Mouse (Mus musculus) spleen, postnatal 10 days (tissue): Measurements from ENCODE around the gene Erg28.

ENCODE experiments used
- DNase-seq, 2 experiments: peaks; one replicate each; pipeline ENCODE4 v3.0.0; 2021 to 2022; ENCODE audit warnings: low spot score in 2 of 2

The Erg28 gene

GRCm38 (mm10) chr12:85813599-85813998, 10.8 kb downstream of the Erg28 start:
- DNase-seq: no peak

DNA sequence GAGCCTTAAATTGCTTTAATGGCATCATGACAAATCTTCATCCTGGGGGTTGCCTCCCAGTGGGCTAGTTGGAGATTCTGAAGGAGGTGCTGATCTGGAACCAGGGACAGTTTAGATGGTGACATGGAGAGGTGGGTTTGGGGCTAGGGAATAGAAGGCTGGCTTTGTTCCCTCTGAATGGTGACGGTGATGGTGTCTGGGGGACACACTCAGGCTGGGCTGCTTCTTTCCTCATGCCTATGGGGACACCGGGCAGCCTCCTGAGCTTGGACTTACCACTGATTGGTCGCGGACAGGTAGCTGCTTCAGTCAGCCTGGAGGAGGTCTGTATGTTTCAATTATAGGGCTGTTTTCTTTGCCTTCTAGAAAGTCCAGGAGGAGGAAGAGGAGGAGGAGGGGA, 12.7 kb downstream of the Erg28 start:
- no peak for DNase-seq

DNA sequence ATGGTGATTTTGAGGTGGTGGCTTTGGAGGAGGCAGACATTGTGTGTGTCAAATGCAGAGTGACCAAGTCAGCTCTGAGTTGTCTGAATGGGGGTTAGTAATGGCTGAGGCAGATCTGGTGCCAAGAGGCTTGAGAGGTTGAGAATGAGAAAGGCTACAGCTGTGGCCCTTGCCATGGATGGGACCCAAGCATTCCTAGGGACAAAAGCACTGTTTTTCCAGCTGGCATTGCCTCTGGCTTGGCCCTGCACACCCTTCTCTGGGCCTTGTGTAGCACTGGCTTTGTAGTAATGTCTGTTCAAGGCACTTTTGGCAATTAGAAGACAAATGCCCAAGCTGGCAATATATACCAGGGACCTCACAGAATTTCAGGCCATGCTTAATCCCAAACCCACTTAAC, 13.4 kb downstream of the Erg28 start:
- DNase-seq: no peak

- no peak for DNase-seq
Measured at GRCm38 (mm10) chr12:85809726-85810125, 14.6 kb downstream of the Erg28 start.

DNA sequence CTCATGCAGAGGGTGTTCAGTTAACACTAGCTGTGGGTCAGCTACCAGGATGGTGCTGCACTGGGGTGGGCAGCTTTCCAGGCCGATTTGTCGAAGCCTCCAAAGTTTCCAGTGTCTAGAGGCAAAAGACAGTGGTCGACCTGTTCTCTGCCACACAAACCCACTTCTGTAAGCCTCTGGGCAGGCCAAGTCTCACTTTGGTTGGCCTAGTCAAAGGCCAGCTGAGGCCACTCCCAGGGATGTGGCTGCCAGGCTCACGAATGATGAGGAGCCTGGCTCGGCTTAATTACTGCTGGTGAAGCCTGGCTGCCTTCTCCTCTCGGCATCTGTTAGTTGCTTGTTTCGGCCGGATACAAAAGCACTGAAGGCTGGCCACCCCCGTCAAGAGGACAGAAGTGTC, 24.3 kb downstream of the Erg28 start:
- no peak for DNase-seq

- DNase-seq: no peak
Measured at GRCm38 (mm10) chr12:85795551-85795950, 28.8 kb downstream of the Erg28 start.

DNA sequence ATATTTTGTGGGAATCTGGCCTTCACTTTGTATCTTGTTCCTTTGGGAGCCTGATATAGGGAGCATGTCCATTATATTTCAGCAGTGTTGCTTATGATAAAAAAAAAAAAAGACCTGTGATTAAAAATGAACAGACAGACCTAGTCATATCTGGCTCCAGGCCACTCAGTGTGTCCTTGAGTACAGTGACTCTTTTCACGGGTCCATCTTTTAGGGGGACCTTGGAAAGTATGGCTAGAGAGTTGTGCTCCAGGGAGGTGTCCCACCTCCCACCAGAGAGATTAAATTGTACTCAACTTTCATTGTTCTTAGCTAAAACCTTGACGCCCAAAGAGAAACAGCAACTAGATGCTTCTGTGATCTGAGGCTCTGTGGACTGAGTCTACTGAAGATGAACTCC, 30.3 kb downstream of the Erg28 start:
- DNase-seq: no peak

GRCm38 (mm10) chr12:85792821-85793346, 31.5 kb downstream of the Erg28 start:
- DNase-seq: no peak

GRCm38 (mm10) chr12:85792158-85792557, 32.2 kb downstream of the Erg28 start:
- DNase-seq: no peak

- DNase-seq: no peak
Measured at GRCm38 (mm10) chr12:85784916-85785815, 39.2 kb downstream of the Erg28 start.

GRCm38 (mm10) chr12:85781606-85782005, 42.7 kb downstream of the Erg28 start:
- DNase-seq: no peak

DNA sequence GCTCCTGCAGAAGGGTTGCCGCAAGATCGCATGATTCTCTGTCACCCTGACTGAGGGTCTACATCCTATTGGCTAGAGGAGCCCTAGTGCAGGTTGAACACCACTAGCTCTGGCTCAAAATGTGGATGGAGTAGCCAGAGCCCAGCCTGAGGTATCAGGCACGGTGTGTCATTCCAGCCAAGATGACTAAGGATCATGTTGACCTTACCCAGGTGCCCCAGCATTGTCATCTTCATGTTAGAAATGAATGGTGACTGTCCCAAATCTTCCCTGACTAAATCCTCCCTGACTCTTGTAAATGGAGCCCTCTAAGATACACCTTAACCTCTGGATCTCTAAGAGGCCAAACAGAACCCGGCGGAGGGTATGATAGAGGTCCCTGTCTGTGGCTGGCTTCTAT, 44.6 kb downstream of the Erg28 start:
- no peak for DNase-seq

GRCm38 (mm10) chr12:85778962-85779361, 45.4 kb downstream of the Erg28 start:
- no peak for DNase-seq

DNA sequence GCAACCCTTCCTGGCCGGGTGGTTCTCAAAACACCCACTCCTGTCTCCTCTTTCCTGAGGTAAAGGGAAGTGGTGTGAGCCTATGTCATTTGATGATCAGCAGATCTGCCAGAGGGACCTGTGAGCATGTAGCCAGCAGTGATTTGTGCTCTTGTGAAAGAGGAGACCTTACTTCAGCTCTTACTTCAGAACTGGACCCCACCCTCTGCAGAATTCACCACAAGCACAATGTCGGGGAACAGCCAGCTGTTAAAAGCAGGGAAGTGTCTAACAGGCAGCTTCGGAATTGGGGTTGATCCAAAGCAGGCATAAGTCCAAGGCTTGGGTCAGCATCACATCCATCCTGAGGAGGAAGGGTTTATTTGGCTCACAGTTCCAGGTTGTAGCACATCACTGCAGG, 53.0 kb downstream of the Erg28 start:
- no peak for DNase-seq

DNA sequence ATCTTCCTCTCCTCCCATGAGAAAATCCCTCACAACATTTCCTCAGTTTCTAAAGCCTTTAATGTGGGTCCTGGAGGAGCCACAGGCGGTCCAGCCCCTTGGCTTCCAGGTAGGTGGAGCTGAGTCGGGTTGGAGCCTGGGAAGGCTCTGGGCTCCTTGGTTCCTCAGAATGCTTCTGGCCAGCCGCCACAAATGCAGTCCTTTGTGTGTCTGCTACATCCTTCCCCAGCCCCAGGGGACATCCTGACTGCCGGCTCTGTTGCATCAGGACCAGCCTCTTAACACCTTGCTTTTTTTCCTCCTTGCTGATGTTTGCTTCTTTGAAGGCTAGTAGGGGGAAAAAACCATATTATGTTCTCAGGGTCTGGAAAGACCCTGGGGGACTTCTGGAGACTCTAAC, 56.6 kb downstream of the Erg28 start:
- DNase-seq: no peak

DNA sequence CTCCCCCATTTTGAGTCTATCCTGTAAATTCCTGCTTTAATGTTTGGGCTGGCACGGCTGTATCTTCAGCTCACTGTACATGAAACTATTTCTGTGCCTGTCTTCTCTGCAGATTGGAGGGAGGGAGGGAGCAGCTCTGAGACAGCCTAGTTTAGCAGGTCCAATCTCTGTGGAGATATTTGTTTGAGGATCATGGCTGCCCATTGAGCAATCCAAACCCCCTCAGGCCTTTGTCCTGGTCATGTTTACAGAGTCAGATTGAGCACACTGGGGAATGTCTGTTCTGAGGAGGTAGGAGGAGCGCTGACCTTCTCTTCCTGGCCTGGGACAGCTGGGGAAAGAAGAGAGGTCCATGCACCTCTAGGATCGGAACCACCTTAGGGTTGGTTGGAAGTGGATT, 58.1 kb downstream of the Erg28 start:
- no peak for DNase-seq
